Mouse (Mus musculus): ENCODE results near the gene Dusp10.

DNA sequence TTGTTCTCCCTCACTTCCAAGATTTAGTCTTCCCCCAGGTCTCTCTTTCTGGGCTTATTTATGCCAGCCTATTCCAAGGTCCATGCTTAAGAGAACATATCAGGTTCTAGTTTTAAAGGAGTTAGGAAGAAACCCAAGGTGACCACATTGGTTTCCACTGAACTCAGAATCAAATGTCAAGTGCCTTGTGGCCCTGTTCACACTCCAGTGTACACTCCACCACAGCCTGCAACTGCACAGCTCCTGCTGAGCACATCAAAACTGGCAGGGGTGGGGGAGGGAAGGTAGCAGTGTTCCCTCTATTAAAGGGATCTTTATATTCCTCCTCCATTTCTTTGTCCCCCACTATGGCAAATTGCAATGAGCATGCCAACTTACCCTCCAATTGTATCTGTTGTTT lies 7.0 kb upstream of the Dusp10 start:
- no peak for TF ChIP-seq CHD2 (IDR thresholded peaks at IDR 0.05; ENCODE audit: low read depth, low read length)
- TF ChIP-seq ZC3H11A (IDR thresholded peaks at IDR 0.05; ENCODE audit: borderline replicate concordance, low read depth, low read length) = no peak
